Mouse (Mus musculus) neural tube, embryonic 14.5 days (tissue): Measurements from ENCODE around the gene Srp14. TPM values are rescaled to one million over a fixed set of nuclear protein-coding genes. Genes with fewer than 3 reads are reported as not detected.

Source experiments
- ATAC-seq: fragments of 200-750 bp; cut with Nextera tagmentation; 2 replicates; pipeline ENCODE4 v1.8.0; 2017; ENCODE audit warnings: low read depth, mild to moderate bottlenecking, moderate TSS enrichment, moderate library complexity
- H3K27ac ChIP-seq: fragments of 300-500 bp; sonication (generic); 2 replicates; pipeline ENCODE4 v1.5.1; 2014; ENCODE audit warnings: low read depth, mild to moderate bottlenecking, control low read depth, low read length, moderate library complexity, mixed read lengths
- H3K27me3 ChIP-seq: fragments of 300-500 bp; sonication (generic); 2 replicates; pipeline ENCODE4 v1.6.1; 2014; ENCODE audit warnings: low read length; ENCODE audit not compliant: control insufficient read depth, insufficient read depth
- H3K36me3 ChIP-seq: fragments of 300-500 bp; sonication (generic); 2 replicates; pipeline ENCODE4 v1.6.1; 2014; ENCODE audit warnings: low read length, mixed read lengths; ENCODE audit not compliant: control insufficient read depth, insufficient read depth
- H3K4me1 ChIP-seq: fragments of 300-500 bp; sonication (generic); 2 replicates; pipeline ENCODE4 v1.6.1; 2014; ENCODE audit warnings: low read length; ENCODE audit not compliant: control insufficient read depth, insufficient read depth
- H3K4me2 ChIP-seq: fragments of 300-500 bp; sonication (generic); 2 replicates; pipeline ENCODE4 v1.6.1; 2014; ENCODE audit warnings: mild to moderate bottlenecking, low read depth, low read length, control low read depth
- H3K4me3 ChIP-seq: fragments of 300-500 bp; sonication (generic); 2 replicates; pipeline ENCODE4 v1.5.1; 2014; ENCODE audit warnings: low read depth, low read length, control low read depth, mixed read lengths
- H3K9ac ChIP-seq: fragments of 300-500 bp; sonication (generic); replicated peaks from 2 replicates; pipeline ENCODE4 v1.6.1; 2014; ENCODE audit warnings: low read depth, mild to moderate bottlenecking, control low read depth, low read length, mixed read lengths
- H3K9me3 ChIP-seq: fragments of 300-500 bp; sonication (generic); 2 replicates; pipeline ENCODE4 v1.6.1; 2016; ENCODE audit warnings: low read length; ENCODE audit not compliant: control insufficient read depth
- WGBS: fragments of 180-500 bp; shearing (Covaris S2); extraction: QIAGEN DNeasy Blood & Tissue Kit; methylation state at CpG from one replicate; pipeline ENCODE4 v1.1.7; 2014; 5-methylcytosine and 5-hydroxymethylcytosine counted together
- polyA plus RNA-seq: library from polyadenylated mRNA; unstranded; fragments of >200 nt; fragmentation: Nextera tagmentation; extraction: Ambion mirVana; gene quantifications from 2 replicates; pipeline ENCODE4 v1.2.1, GENCODE M21; 2014

The Srp14 gene
- polyA plus RNA-seq, 1 experiment from 2014 or later, result 342 TPM

DNA sequence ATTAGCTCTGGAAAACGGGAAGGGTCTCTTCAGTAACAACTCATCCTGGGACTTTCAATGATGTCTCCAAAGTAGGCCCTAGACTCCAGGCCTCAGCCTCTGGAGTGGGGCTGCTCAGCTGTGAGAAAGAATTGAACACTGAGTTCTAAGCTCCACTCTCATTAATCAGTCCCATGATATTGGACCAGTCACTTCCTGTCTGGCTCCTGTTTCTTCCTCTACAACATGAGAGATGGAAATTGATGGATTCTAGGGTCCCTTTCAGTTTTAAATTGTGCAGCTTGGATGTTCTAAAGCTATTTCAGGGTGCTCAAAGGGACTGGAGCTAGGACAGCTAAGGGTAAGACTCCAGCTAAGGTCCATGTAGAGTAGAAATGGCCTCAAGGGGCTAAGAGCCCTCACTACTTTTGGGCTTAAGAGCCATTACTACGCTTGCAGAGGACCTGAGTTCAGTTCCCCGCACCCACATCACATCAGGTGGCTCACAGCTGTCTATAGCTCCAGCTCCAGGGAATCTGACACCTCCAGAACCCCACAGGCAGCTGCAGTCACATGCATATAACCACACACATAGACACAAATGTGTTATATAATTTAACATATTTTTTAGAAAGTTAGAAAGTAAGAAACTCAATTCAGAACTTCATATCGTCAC lies 12.4 kb upstream of the Srp14 start:
- Histone ChIP-seq H3K36me3 (no peaks in the 10 kb centered on the region), H3K4me2 (no peak overlapping the region), H3K9ac (no peak overlapping the region), H3K27me3 (no peaks in the 10 kb centered on the region), H3K9me3 (no peaks in the 10 kb centered on the region), H3K4me1 (no peaks in the 10 kb centered on the region), H3K27ac (no peak overlapping the region), H3K4me3 (no peak overlapping the region)
- no peak for ATAC-seq
- 86% methylated on average over 4 of the region's 4 CpGs for WGBS

GRCm38 (mm10) chr2:118491281-118491731 lies 11.8 kb upstream of the Srp14 start:
- no peak overlapping the region for H3K27ac ChIP-seq
- H3K4me3 ChIP-seq, result no peak overlapping the region
- no peaks in the 10 kb centered on the region for H3K9me3 ChIP-seq
- WGBS, result 52% methylated on average over 5 of the region's 5 CpGs
- no peaks in the 10 kb centered on the region for H3K4me1 ChIP-seq
- H3K27me3 ChIP-seq, result no peaks in the 10 kb centered on the region
- H3K9ac ChIP-seq, result no peak overlapping the region
- H3K4me2 ChIP-seq, result no peak overlapping the region
- H3K36me3 ChIP-seq, result no peaks in the 10 kb centered on the region
- peak; percentile 52; the same call in 1 of the 2 replicates for ATAC-seq

DNA sequence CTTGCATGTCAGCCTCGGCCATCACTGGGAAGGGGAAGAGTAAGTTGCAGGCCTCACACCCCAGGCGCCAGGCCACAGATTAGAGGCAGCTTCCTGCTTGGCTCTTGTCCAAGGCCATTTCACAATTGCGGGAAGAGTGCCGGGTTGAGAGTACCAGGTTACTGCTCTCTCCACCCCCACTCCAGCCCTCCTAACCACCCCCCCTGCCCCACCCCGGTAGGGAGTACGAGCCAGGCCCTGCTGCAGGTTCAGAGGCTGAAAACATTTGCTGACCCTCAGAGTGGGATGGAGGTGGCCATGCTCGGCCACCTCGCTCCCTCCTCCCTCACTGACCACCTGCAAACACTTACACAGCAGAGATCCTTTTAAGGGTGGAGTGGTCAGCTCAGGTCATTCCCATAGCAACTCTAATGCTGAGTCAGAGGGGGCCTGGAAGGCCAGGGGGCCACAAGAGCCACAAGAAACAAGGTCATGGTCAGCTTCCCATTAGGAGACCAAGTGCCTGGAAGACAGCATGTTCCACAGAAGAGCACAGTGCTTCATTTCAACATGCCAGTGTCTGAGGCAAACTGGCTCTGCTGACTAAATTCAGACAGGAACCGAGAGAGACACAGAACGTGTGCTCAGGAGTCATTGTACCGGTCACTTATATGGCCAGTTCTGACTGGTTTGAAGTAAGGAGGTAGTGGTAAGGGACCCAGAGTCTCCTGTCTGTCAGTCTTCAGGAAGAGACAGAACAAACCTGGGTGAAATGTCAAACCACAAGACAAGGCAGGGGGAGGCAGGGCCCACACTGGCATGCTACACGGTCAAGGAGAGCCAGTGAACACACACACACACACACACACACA lies 11.0 kb upstream of the Srp14 start:
- H3K9ac ChIP-seq, result no peak overlapping the region
- H3K4me3 ChIP-seq, result no peak overlapping the region
- no peaks in the 10 kb centered on the region for H3K4me1 ChIP-seq
- no peaks in the 10 kb centered on the region for H3K36me3 ChIP-seq
- 49% methylated on average over 12 of the region's 12 CpGs for WGBS
- H3K27ac ChIP-seq, result no peak overlapping the region
- H3K4me2 ChIP-seq, result no peak overlapping the region
- no peaks in the 10 kb centered on the region for H3K9me3 ChIP-seq
- ATAC-seq, result no peak
- no peaks in the 10 kb centered on the region for H3K27me3 ChIP-seq

GRCm38 (mm10) chr2:118487806-118488205 lies 8.3 kb upstream of the Srp14 start:
- no peak overlapping the region for H3K4me3 ChIP-seq
- no peak for ATAC-seq
- no peak overlapping the region for H3K4me2 ChIP-seq
- H3K4me1 ChIP-seq, result no peaks in the 10 kb centered on the region
- no peaks in the 10 kb centered on the region for H3K27me3 ChIP-seq
- no peaks in the 10 kb centered on the region for H3K9me3 ChIP-seq
- H3K9ac ChIP-seq, result no peak overlapping the region
- no peaks in the 10 kb centered on the region for H3K36me3 ChIP-seq
- no peak overlapping the region for H3K27ac ChIP-seq
- WGBS, result 68% methylated on average over 3 of the region's 3 CpGs

GRCm38 (mm10) chr2:118486933-118487332 lies 7.4 kb upstream of the Srp14 start:
- Histone ChIP-seq H3K9me3 (no peaks in the 10 kb centered on the region), H3K9ac (no peak overlapping the region), H3K27me3 (no peaks in the 10 kb centered on the region), H3K4me3 (no peak overlapping the region), H3K4me1 (no peaks in the 10 kb centered on the region), H3K36me3 (no peaks in the 10 kb centered on the region), H3K27ac (no peak overlapping the region), H3K4me2 (no peak overlapping the region)
- 17% methylated on average over 12 of the region's 12 CpGs for WGBS
- ATAC-seq, result peak; percentile 54; the same call in 1 of the 2 replicates

- H3K4me2 ChIP-seq, result no peak overlapping the region
- H3K9me3 ChIP-seq, result no peaks in the 10 kb centered on the region
- 84% methylated on average over 3 of the region's 3 CpGs for WGBS
- ATAC-seq, result no peak
- no peak overlapping the region for H3K27ac ChIP-seq
- no peaks in the 10 kb centered on the region for H3K4me1 ChIP-seq
- H3K4me3 ChIP-seq, result no peak overlapping the region
- H3K27me3 ChIP-seq, result no peaks in the 10 kb centered on the region
- no peak overlapping the region for H3K9ac ChIP-seq
- H3K36me3 ChIP-seq, result no peaks in the 10 kb centered on the region
Measured at GRCm38 (mm10) chr2:118485415-118485814, 5.9 kb upstream of the Srp14 start.

DNA sequence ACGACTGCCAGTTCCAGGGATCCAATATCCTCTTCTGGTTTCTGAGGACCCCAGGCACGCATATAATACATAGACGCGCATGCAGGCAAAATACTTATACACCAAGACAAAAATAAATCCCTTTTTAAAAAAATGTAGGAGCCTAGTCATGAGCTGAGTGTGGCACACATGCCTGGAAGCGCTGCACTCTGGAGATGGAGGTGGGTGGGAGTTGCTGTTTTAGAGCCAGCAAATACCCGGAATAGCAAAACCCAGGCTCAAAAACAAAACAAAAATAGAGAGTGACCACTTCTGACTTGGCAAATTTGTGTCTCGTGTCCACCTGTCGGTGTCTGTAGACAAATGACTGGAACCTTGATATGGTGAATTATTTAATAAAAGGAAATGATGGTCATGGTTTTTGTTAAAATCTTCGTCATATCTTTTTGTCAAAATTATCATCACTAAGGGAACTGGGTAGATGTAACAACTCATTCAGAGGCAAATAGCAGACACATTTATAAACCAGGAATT lies 4.9 kb upstream of the Srp14 start:
- H3K27me3 ChIP-seq, result no peaks in the 10 kb centered on the region
- H3K36me3 ChIP-seq, result no peaks in the 10 kb centered on the region
- no peak for ATAC-seq
- no peaks in the 10 kb centered on the region for H3K9me3 ChIP-seq
- H3K9ac ChIP-seq, result no peak overlapping the region
- H3K4me1 ChIP-seq, result no peaks in the 10 kb centered on the region
- 86% methylated on average over 9 of the region's 9 CpGs for WGBS
- no peak overlapping the region for H3K27ac ChIP-seq
- H3K4me2 ChIP-seq, result no peak overlapping the region
- H3K4me3 ChIP-seq, result no peak overlapping the region

GRCm38 (mm10) chr2:118483032-118483431 lies 3.5 kb upstream of the Srp14 start:
- Histone ChIP-seq H3K4me1 (peaks cover 10% of the 10 kb centered on the region), H3K36me3 (no peaks in the 10 kb centered on the region), H3K4me3 (no peak overlapping the region), H3K9ac (no peak overlapping the region), H3K9me3 (no peaks in the 10 kb centered on the region), H3K4me2 (no peak overlapping the region), H3K27ac (no peak overlapping the region), H3K27me3 (no peaks in the 10 kb centered on the region)
- ATAC-seq, result no peak
- 85% methylated on average over 5 of the region's 5 CpGs for WGBS

GRCm38 (mm10) chr2:118480886-118481285 lies 1.4 kb upstream of the Srp14 start:
- WGBS, result 91% methylated on average over 7 of the region's 7 CpGs
- Histone ChIP-seq H3K9ac (no peak overlapping the region), H3K4me3 (no peak overlapping the region), H3K4me2 (no peak overlapping the region), H3K4me1 (peaks cover 11% of the 10 kb centered on the region), H3K27ac (no peak overlapping the region), H3K27me3 (no peaks in the 10 kb centered on the region), H3K36me3 (peaks cover 7% of the 10 kb centered on the region), H3K9me3 (no peaks in the 10 kb centered on the region)
- ATAC-seq, result no peak
